Mouse (Mus musculus) kidney, adult 9 months (tissue): ENCODE results near the gene Tjp3.

Experiments
- DNase-seq: peaks from one replicate; pipeline ENCODE4 v3.0.0; 2022

Tjp3 gene

DNA sequence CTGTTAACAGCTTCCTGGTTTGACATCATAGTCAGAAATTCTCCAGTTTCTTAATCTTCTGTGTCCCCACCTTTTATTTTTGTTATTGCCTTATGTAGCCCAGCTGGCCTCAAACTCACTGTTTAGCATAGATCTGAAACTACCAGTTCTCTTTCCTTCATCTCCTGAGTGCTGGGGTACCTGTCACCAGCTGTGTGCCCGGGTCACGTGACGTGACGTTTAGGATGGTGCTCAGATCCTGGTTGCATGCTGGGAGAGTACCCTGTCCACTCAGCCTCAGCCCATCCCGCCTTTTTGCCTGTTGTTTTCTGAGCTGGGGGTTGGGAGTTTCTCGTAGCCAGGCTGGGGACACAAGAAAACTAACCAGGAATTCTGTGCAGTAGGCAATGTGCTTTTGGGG is 5.9 kb upstream of the Tjp3 start:
- no peak for DNase-seq

DNA sequence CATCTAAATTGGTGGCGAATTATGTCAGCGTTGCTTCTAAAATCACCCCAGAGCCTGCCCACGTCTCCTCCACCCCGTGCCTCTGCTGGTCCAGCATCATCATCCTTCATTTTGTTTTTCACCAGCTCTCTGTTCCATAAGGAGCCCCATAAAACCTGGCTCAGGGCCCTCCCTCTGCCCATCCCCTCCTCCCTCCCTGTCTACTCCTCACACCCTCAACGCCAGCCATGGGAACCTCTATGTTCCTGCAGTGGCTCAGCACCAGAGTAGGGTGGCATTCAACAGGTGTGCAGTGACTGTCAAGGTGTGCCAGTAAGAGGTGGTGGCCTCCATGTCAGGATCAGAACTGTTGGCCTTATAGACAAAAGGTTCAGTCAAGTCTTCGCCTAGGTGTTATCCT is 3.8 kb upstream of the Tjp3 start:
- DNase-seq, result no peak

- no peak for DNase-seq
Observed at GRCm38 (mm10) chr10:81294442-81294841, 3.1 kb upstream of the Tjp3 start.

GRCm38 (mm10) chr10:81293334-81294030 is 2.1 kb upstream of the Tjp3 start:
- no peak for DNase-seq

GRCm38 (mm10) chr10:81292554-81293333 is 1.4 kb upstream of the Tjp3 start, which contains the start of gene Pip5k1c:
Gene Pip5k1c, plus strand, starts transcription at chr10:81292963.
- peak; percentile 100 for DNase-seq

DNA sequence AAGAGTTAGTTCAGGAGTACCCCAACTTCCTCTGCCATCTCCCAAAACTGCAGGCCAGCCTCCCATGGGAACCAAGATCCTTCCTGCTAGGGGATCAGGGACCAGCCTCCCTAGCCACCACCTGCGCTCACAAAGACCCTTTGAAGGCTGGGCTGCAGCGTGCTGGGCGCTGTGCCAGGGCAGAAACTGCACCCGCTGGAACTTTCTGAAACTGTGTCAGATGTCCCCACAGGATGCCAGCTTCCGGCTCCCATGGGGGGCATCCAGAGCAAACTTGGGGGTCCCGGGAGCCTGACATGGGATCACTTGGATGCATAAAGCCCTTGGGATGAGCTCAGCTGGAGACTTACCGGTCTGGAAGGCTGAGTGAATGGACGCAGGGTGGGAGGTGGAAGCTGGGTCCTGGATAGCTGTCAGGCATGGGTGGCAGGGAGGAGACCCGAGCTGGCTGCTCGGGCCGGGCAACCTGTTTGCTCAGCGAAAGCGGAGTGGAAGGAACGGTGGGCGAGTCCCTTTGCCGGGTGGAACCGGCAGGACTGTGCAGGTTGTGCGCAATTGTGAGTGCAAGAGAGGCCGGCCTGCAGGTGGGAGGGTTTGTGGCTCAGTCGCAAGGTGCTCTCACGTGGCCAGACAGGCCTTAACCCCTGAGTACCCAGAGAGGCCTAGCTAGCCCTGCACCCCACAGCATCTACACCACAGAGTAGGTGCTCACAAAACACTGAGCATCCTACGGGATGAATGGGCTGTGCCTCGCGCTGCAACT is 502 bp downstream of the Tjp3 start:
- DNase-seq, result peak; percentile 65

DNA sequence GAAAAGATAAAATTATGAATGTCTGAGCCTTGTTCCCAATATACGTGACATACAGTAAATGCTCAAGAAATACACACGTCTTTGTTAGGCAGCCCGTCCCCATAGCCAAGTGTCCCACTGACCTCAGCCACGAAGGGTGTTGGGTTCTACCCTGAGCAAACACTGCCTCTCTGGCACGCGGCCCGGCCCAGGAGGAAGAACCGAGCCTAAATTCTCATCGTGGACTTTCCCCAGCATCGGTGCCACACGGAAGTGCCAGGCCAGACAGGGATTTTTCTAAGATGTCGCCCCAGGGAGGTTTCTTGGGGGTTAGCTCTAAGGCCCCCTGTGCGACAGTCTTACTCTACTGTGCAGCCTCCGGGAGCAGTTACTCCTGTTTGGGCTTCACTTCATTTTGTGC is 1.6 kb downstream of the Tjp3 start:
- DNase-seq, result peak; percentile 62

DNA sequence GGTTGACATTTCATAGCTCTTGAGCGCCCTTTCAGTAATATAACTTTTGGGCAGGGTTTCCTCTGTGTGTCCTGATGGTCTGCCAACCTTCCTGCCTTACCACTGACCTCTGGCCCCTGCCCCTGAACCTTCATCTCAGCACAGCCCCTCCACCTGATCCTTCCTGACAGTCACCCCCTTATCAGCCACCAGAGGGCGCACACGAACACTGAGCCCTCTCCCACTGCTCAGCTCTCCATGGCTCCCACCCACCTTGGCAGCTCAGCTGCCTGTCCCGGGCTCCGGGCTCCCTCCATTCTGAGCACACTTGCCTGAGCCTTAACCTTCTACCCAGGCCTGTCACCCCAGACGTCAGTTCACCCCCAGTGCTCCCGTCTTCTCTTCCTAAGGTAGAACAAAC is 2.1 kb downstream of the Tjp3 start:
- DNase-seq, result peak; percentile 71

DNA sequence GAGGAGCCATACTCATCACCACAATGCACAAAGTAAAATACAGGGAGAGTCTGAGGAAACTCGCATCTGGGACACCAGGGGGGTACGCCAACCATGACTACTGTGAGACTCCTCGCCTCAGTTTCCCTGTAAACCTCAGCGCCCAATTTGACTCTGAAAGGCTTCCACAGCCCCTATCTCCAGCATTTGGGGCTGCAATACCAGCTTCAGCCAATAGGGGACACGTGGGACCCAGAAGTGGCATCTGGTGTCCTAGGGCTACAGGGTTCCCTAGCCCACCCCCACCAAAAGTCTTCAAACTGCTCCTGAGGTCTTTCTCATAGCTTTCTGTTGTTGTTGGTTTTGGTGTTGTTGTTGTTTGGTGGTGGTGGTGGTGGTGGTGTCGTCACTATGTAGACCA is 2.8 kb downstream of the Tjp3 start:
- no peak for DNase-seq

DNA sequence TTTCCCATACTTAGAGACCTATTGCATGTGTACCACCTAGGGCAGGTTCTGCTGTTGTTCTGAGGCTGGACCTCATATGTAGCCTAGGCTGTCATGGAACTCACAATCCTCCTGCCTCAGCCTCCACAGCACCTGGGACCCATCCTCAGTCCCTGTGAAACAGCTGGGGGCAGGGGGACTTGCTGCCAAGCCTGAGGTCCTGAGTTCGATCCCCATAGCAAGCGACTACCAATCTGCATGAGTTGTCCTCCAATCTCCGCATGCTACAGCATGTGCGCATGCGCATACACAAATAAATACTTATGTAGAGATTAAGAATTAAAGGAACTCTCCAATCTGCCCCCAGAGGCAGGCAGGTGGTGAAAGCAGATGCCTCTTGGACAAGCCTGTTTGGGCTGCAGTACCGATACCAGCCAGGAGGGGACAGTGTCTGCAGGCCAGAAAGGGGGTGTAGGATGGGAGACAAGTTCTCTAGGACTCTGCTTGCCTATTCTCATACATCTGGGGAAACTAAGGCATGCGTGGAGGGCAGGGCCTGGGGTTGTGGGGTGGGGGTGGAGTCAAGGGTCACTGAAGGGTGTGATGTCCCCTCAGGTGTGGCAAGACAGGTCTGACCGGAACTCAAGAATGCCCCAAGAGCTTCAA is 3.7 kb downstream of the Tjp3 start:
- DNase-seq, result peak; percentile 66

DNA sequence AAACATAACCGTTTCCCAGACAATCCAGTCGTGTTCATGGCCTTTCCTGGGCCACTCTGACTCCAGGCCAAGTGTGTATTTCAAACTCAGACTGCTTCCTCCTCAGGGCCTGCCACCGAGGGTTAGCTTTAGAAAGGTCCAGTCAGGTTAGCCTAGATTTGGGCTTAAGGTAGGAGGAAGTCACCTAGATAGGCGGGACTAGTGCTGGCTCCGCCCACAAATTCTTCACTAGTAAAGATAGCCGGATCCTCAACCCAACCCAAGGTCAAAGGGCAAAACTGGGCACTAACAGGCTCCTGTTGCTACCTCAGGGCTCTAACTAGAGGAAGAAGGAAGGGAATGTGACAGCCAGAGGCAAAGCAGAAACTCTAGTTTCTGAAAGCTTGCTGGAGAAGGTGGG is 4.8 kb downstream of the Tjp3 start:
- DNase-seq, result peak; percentile 81

DNA sequence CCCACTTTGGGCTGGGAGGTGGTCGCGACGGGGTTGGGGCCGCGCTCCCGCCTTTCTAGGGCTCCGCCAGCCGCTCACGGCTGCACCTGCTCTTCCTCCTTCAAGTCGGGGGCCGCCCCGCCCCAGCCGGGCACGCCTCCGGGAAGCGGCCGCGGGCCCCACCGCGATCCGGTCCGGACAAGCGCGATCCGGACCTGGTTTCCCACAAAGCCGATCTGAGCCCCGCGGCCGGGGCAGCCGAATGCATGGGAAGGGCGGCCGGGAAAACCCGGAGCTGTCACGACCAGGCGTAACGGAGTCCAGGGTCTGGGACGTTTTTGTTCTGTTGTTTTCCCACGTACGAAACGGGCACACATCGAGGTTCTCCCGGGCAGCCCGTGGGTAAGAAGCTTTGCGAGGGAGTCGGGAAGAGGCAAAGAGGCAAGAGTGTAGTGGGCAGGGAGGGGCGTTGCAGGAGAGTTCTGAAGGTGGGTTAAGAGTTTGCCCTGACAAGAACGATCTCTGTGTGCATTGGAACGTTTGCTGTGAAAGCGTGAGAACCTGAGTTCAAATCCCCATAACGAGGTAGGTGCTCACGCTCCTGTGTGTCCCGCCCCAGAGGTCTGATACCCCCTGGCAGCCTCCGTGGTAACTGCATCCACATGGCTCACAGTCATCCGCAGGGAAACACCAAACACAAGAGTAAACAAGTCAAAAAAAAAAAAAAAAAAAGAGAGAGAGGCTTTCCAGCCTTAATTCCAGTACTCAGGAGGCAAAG is 5.5 kb downstream of the Tjp3 start:
- peak; percentile 89 for DNase-seq

DNA sequence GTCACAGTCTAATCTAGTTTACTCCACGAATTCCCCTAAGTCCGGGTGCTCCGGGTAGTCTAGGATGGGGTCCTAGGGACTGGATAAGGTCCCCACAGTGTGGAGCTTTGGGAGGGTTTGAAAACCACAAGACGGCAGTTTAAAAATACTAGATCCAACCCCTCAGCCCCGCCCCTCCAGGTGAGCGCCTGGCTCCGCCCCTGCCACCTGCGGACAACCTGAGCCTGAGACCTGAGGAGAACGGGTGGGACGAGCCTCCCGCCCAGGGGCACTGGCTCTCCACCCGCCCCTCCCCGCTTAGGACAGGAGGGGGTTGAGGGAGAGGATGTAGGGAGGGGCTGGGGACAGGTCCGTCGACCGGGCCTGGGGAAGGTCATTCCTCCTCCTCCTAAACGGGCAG is 6.7 kb downstream of the Tjp3 start:
- DNase-seq, result peak; percentile 77

- peak; percentile 50 for DNase-seq
Observed at GRCm38 (mm10) chr10:81284189-81284588, 7.2 kb downstream of the Tjp3 start.

DNA sequence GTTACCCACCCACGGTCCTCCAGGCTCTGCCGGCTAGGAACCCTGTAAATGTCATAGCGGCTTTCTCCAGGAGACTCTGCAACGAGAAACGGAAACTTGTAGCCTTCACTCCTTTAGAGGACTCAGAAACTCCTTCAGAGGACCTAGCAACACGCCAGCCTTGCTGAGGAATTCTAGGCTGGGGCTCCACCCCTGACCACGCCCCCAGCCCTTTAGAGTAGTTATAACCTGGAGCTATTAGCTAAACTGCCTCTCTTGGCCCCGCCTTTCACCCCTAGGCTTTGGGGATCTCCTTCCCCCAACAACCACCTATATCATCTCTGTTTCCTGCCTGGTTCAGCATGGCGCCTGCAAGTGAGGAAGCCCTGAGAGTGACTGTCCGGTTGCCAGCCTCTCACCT is 11.9 kb downstream of the Tjp3 start:
- no peak for DNase-seq

- no peak for DNase-seq
Observed at GRCm38 (mm10) chr10:81277676-81278075, 13.7 kb downstream of the Tjp3 start.

- DNase-seq, result no peak
Observed at GRCm38 (mm10) chr10:81273842-81274241, 17.5 kb downstream of the Tjp3 start.

- no peak for DNase-seq
Observed at GRCm38 (mm10) chr10:81272356-81272755, 19.0 kb downstream of the Tjp3 start.

DNA sequence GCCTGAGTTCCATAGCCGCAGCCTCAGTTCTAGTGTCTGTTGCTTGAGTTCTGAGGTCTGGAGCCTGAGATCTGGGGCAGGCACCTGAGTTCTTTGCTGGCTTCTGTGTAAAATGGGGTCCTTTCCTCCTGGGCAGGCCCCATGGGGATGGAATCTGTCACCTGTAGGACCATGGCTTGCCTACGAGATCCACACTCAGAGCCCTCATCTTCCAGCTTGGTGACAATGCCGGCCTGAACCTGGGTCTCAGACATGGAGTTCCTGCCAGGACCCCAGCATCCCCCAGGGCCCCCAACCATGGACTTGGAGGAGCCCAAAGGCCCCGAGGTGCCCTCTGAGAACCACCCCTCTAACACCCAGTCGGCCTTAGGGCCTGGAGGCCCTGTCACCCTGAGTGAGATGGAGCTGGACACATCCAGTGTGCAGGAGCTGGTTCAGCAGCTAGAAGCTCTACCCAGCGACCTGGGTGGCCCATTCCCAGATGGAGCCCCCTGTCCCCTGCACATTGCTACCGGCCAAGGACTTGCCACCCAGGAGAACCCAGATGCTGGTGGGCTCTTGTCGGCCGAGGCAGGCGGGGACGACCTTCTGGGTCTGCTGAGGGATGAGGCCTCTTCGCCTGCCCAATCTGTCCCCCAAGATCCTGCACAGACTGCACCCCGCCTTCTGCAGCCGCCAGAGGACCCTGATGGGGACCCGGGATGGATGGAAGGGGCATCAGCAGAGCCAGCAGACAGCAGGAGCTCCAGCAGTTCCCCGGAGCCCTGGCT is 22.6 kb downstream of the Tjp3 start:
- no peak for DNase-seq

DNA sequence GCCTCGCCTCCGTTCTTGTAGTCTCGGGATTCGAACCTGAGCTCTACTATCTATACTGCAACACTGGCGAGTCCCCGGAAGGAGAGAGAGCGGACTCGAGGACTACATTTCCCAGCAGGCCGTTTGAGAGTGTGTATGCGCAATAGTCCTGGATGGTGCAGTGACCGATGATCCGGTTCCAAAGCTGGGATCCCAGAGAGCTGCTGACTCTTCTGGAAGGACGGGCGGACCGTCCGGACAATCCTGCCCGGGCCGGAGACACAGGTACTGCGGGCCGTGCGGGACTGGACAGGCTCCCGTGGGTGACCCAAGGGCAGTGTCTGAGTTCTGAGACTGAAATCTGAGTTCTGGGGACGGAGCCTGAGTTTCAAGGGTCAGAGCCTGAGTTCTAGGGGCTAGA is 23.3 kb downstream of the Tjp3 start:
- peak; percentile 96 for DNase-seq
